Mouse (Mus musculus): ENCODE results near the gene Atxn2.

DNA sequence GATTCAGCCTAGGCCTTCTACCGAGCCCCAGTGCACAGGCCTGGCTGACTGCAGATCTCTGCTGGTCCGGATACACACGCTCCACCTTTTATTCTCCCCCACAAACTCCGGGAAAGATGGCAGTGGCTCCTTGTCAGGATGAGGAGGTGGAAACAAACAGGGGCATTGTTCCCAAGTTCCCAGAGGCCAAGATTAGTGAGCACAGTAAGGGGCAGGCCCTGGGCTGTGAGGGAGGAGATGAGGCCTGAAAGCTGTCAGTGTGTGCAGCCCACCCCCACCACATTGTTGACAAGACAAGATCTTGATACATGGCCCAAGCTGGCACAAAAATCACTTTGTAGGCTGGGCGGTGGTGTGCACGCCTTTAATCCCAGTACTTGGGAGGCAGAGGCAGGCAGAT, 14.4 kb upstream of the Atxn2 start:
- TF ChIP-seq CTCF (IDR thresholded peaks at IDR 0.05): no peak
- TF ChIP-seq EP300 (IDR thresholded peaks at IDR 0.05): no peak
